Mouse (Mus musculus): ENCODE results near the gene Pigp.

Pigp gene

GRCm38 (mm10) chr16:94314626-94315025, 57.0 kb downstream of the Pigp start:
- DNase-seq = no peak

- peak; percentile 97 for DNase-seq
Observed at GRCm38 (mm10) chr16:94313229-94314030, 58.2 kb downstream of the Pigp start, which contains the start of gene Hlcs. Gene Hlcs, minus strand, starts transcription at chr16:94313571.

GRCm38 (mm10) chr16:94312663-94313228, 58.9 kb downstream of the Pigp start:
- peak; percentile 83 for DNase-seq

- DNase-seq = no peak
Observed at GRCm38 (mm10) chr16:94311931-94312330, 59.7 kb downstream of the Pigp start.

- DNase-seq = no peak
Observed at GRCm38 (mm10) chr16:94311416-94311815, 60.2 kb downstream of the Pigp start.

GRCm38 (mm10) chr16:94309025-94309424, 62.6 kb downstream of the Pigp start:
- DNase-seq = no peak
